Mouse (Mus musculus) kidney, adult 2 months (tissue): Measurements from ENCODE around the gene Cdc14b.

ENCODE experiments used
- CTCF ChIP-seq: fragments of 200-500 bp; conservative IDR thresholded peaks from 2 replicates; pipeline ENCODE4 v1.5.1; 2011; ENCODE audit warnings: low read depth, mild to moderate bottlenecking, control low read depth, low read length, moderate library complexity, mixed read lengths; ENCODE audit not compliant: insufficient read depth, insufficient read length
- POLR2A ChIP-seq: fragments of 200-500 bp; IDR thresholded peaks from one replicate; pipeline ENCODE4 v1.6.1; 2011; ENCODE audit warnings: low read depth, low read length, control low read depth

DNA sequence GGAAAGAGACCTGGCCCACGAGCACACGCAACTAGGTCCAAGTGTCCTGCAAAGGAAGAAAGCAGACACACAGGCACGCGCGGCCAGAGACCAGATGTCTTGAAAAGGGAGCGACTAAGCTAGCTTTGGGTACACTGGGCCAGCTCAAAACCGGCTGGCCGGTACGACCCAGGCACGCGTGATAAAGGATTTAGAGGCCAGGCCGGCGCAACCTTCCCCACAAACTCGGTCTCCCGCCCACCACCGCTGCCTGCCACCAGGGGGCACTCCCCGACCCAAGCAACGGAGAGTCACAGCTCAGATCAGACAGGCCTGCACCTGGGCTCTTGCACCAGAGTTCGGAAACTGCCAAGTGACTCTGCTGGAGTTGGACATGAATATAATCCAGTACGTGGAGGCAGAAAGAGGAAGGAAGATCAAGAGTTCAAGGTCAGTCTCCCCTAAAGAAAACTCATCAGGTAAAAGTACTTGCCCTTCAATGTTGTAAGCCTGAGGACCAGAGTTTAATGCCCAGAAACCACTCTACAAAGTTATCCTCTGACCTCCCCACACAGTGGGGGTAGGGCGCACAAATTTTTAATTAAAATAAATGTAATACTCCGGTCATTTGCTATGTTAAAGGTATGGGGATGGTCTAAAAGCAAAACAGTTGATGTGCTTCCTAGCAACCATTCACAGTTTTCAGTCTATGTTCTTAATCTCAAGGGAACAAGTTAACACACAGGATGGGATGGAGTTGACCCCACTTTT is 26.1 kb downstream of the Cdc14b start:
- TF ChIP-seq CTCF (peak; percentile 92), POLR2A (no peak)
